Mouse (Mus musculus) neural tube, embryonic 12.5 days (tissue): Measurements from ENCODE around the gene Thbs4. TPM values are rescaled to one million over a fixed set of nuclear protein-coding genes. Genes with fewer than 3 reads are reported as not detected.
"Not testable (repeated sequence)": the region's sequence is repeated elsewhere in the genome, so short reads cannot be mapped to it uniquely, and the experiment has no call there.

Source experiments
- ATAC-seq: fragments of 200-750 bp; cut with Nextera tagmentation; 2 replicates; pipeline ENCODE4 v1.8.0; 2017; ENCODE audit warnings: low read depth, mild to moderate bottlenecking, moderate TSS enrichment, moderate library complexity; ENCODE audit not compliant: low FRiP score
- H3K27ac ChIP-seq: fragments of 300-500 bp; sonication (generic); 2 replicates; pipeline ENCODE4 v1.5.1; 2016
- H3K27me3 ChIP-seq: fragments of 300-500 bp; sonication (generic); replicated peaks from 2 replicates; pipeline ENCODE4 v1.6.1; 2016; ENCODE audit warnings: mild to moderate bottlenecking
- H3K36me3 ChIP-seq: fragments of 300-500 bp; sonication (generic); 2 replicates; pipeline ENCODE4 v1.6.1; 2016; ENCODE audit warnings: mild to moderate bottlenecking
- H3K4me1 ChIP-seq: fragments of 300-500 bp; sonication (generic); 2 replicates; pipeline ENCODE4 v1.6.1; 2016
- H3K4me2 ChIP-seq: fragments of 300-500 bp; sonication (generic); replicated peaks from 2 replicates; pipeline ENCODE4 v1.6.1; 2016; ENCODE audit warnings: mild to moderate bottlenecking
- H3K4me3 ChIP-seq: fragments of 300-500 bp; sonication (generic); 2 replicates; pipeline ENCODE4 v1.5.1; 2016
- H3K9ac ChIP-seq: fragments of 300-500 bp; sonication (generic); 2 replicates; pipeline ENCODE4 v1.6.1; 2016; ENCODE audit warnings: mild to moderate bottlenecking
- H3K9me3 ChIP-seq: fragments of 300-500 bp; sonication (generic); 2 replicates; pipeline ENCODE4 v1.6.1; 2016; ENCODE audit warnings: mild to moderate bottlenecking
- WGBS: fragments of 180-500 bp; shearing (Covaris S2); methylation state at CpG from one replicate; pipeline ENCODE4 v1.1.7; 2016; 5-methylcytosine and 5-hydroxymethylcytosine counted together
- polyA plus RNA-seq: library from polyadenylated mRNA; unstranded; fragments of >200 nt; fragmentation: Nextera tagmentation; extraction: Ambion mirVana; gene quantifications from 2 replicates; pipeline ENCODE4 v1.2.1, GENCODE M21; 2016

Gene Thbs4
- polyA plus RNA-seq, result 1.6 and 2.8 TPM in 2 replicates

DNA sequence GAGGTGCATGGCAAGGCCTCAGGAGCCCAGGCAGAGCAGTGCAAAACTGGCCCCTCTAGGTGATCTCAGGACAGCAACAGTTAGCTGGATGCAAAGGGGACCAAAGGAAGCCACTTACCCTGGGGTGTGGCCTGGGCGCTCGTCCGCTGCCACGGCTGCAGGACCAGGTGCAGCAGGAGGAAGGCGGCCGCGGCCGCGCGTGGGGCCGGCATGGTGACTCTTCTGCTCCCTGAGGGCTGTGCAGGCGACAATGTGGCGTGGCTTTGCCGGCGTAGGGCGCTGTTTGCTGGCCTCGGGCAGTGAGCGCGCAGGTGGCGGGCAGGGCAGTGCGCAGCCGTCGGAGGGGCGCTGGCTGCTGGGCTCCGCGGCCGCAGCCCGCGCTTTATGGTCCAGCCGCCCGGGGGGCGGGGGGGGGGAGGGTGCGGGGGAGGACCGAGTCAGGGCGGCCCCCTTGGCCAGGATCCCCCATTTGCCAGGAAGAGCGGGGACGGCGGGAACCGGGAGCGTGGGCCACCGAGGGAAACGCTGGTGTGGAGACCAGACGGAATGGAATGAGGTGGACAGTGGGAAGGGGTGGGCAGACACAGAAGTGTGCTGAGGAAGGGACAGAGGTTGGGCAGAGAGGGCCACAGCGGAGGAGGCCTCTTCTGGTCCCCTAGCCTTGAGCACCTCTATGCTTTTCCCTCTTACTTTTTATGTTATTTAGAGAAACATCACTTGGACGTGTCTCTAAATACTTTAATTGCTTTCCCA, at the start of gene Thbs4:
TSS of gene Thbs4 (minus strand) at position 357 of the 753 bp plus-strand sequence.
- peaks cover 5% of the 10 kb centered on the region for H3K4me1 ChIP-seq
- peak within 1 kb of the TSS; percentile 47 for H3K9ac ChIP-seq
- H3K36me3 ChIP-seq, result no peaks in the 10 kb centered on the region
- ATAC-seq, result peak; percentile 58
- H3K27me3 ChIP-seq, result peaks cover 10% of the 10 kb centered on the region
- H3K27ac ChIP-seq, result no peak within 1 kb of the TSS
- H3K4me2 ChIP-seq, result peak within 1 kb of the TSS; percentile 73
- no peaks in the 10 kb centered on the region for H3K9me3 ChIP-seq
- 4% methylated on average over 42 of the region's 45 CpGs for WGBS
- H3K4me3 ChIP-seq, result peak within 1 kb of the TSS; percentile 38

DNA sequence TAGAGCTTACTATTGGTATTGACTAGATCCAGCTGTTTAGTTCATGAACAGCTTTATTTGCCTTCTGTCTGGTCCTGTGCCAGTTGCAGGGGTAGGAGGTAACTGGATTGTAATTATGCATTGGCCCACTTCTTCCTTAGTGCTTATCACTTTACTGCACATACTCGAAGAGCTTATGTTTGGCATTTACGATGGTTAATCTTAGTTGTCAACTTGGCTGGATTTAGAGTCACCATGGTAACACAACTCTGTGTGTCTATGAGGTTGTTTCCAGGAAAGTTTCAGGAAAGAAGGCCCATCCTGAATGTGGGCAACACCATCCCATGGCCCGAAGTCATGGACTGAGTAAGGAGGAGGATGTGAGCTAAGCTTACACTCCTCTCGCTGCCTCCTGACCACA, 38.5 kb upstream of the Thbs4 start:
- H3K4me2 ChIP-seq, result no peak overlapping the region
- 94% methylated on average over 4 of the region's 4 CpGs for WGBS
- H3K9ac ChIP-seq, result no peak overlapping the region
- no peaks in the 10 kb centered on the region for H3K9me3 ChIP-seq
- H3K4me1 ChIP-seq, result no peaks in the 10 kb centered on the region
- no peaks in the 10 kb centered on the region for H3K36me3 ChIP-seq
- no peaks in the 10 kb centered on the region for H3K27me3 ChIP-seq
- H3K4me3 ChIP-seq, result no peak overlapping the region
- no peak overlapping the region for H3K27ac ChIP-seq
- ATAC-seq, result no peak

DNA sequence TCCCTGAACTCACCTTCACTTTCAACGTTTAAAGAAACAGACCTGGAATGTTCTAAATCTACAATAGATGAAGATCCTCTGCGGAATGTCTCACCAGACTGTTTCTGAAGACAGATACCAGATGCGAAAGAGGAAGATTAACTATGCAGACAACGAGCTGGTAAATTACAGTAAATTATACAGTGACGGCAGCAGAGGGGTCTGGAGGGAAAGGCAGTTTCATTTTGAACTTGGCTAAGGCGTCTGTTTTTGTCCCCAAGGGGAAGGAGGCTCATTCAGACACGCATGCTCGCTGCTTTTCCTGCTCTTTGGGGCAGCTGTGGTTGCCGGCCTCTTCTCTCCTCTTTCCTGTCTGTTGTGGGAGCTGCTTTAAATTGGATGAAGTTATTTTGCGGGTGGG, 34.2 kb upstream of the Thbs4 start:
- Histone ChIP-seq H3K9me3 (no peaks in the 10 kb centered on the region), H3K27me3 (no peaks in the 10 kb centered on the region), H3K4me1 (no peaks in the 10 kb centered on the region), H3K9ac (no peak overlapping the region), H3K4me3 (no peak overlapping the region), H3K27ac (no peak overlapping the region), H3K4me2 (no peak overlapping the region), H3K36me3 (no peaks in the 10 kb centered on the region)
- WGBS, result 62% methylated on average over 10 of the region's 10 CpGs
- ATAC-seq, result no peak

DNA sequence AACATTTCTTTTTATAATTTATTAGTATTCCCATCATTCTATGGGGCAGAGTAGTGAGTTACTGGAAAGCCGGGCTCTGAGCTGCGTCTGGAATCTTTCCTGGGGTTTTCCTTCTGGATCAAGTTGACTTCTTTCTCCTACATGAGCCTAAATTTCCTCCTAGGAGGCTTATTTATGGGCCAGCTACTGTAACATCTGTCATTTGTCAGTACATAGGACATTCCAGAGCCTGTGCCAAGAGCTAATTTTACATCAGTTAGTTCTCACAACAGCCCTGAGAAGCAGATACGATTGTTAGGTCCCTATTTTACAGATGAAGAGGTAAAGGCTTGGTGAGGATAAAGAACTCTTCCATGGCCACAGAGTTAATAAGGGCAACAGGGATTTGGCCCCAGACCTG, 22.7 kb upstream of the Thbs4 start:
- no peak for ATAC-seq
- Histone ChIP-seq H3K27me3 (no peaks in the 10 kb centered on the region), H3K9me3 (no peaks in the 10 kb centered on the region), H3K4me1 (no peaks in the 10 kb centered on the region), H3K9ac (no peak overlapping the region), H3K4me3 (no peak overlapping the region), H3K27ac (no peak overlapping the region), H3K36me3 (no peaks in the 10 kb centered on the region), H3K4me2 (no peak overlapping the region)
- 87% methylated on average over 3 of the region's 3 CpGs for WGBS

DNA sequence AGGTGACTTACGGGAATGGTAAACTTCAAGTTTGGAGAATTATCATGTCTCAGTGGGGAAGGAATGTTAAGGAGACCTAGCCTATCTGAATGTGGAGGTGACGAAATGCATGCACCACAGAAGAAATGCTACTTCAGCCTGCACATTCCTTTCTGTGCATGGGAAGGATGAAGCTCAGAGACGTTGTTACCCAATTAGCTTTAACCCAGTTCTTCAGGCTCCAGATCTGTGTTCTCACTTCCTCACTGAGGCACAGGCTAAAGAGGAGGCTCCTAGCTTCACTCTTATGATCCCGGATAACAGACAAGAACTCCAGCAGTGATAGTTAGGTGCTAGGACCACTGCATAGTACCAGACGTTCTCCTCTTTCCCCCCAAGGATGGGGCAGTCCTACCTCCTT, 21.7 kb upstream of the Thbs4 start:
- H3K4me3 ChIP-seq, result no peak overlapping the region
- H3K9ac ChIP-seq, result no peak overlapping the region
- no peaks in the 10 kb centered on the region for H3K36me3 ChIP-seq
- WGBS, result 86% methylated on average over 5 of the region's 5 CpGs
- no peaks in the 10 kb centered on the region for H3K4me1 ChIP-seq
- no peak overlapping the region for H3K4me2 ChIP-seq
- no peak overlapping the region for H3K27ac ChIP-seq
- no peaks in the 10 kb centered on the region for H3K9me3 ChIP-seq
- no peaks in the 10 kb centered on the region for H3K27me3 ChIP-seq
- ATAC-seq, result no peak

DNA sequence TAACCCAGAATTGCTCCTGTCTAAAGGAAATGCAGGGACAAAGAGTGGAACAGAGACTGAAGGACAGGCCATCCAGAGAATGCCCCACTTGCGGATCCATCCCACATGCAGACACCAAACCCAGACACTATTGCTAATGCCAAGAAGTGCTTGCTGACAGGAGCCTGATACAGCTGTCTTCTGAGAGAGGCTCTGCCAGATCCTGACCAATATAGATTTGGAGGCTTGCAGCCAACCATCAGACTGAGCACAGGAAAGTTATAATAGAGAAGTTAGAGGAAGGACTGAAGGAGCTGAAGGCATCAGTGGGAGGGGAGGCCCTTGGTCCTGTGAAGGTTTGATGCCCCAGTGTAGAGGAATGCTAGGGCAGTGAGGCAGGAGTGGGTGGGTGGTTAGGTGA, 16.0 kb upstream of the Thbs4 start:
- not testable (repeated sequence) for H3K4me1 ChIP-seq, H3K9me3 ChIP-seq, H3K9ac ChIP-seq, ATAC-seq, H3K27ac ChIP-seq, H3K36me3 ChIP-seq, H3K27me3 ChIP-seq, H3K4me2 ChIP-seq, H3K4me3 ChIP-seq
- WGBS, result 86% methylated on average over 1 of the region's 1 CpGs

DNA sequence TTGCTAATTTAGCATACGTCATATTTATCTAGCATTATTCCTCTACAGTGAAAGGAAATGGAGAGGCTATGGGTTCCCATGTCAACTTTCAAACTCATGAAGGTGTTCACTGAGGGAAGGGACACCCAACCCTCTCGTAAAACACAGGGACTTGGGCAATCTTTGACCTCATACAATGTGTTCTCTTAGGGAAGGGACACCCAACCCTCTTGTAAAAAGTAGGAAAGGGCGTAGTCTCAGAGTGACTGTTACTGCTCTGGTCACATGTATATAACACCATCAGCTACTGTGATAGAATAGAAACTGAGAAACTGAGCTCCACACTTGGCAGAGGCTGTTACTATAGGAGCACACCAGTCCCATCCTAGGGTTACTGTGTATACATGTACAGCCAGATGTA, 13.2 kb upstream of the Thbs4 start:
- ATAC-seq, result no peak
- Histone ChIP-seq H3K27ac (no peak overlapping the region), H3K36me3 (no peaks in the 10 kb centered on the region), H3K4me1 (no peaks in the 10 kb centered on the region), H3K9ac (no peak overlapping the region), H3K4me2 (no peak overlapping the region), H3K27me3 (no peaks in the 10 kb centered on the region), H3K4me3 (no peak overlapping the region), H3K9me3 (no peaks in the 10 kb centered on the region)
- WGBS, result 93% methylated on average over 3 of the region's 3 CpGs

DNA sequence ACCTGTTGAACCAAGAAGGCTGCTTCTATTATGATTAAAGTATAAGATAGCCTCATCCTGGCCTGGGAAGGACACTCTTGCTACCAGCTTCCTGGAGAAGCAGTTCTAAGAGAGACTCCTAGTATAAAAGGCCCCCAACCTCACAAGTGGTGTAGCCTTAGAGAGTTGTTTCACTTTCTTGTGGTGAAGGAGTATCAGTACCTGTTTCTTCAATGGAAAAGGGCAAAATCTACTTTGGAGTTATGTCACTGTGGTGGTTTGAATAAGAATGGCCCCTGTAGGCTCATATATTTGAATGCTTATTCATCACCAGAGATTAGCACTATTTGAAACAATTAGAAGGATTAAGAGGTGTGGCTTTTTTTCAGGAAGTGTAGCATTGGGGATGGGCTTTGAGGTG, 12.2 kb upstream of the Thbs4 start:
- H3K9me3 ChIP-seq, result no peaks in the 10 kb centered on the region
- H3K27me3 ChIP-seq, result no peaks in the 10 kb centered on the region
- H3K9ac ChIP-seq, result no peak overlapping the region
- H3K4me3 ChIP-seq, result no peak overlapping the region
- no peak overlapping the region for H3K27ac ChIP-seq
- ATAC-seq, result no peak
- H3K36me3 ChIP-seq, result no peaks in the 10 kb centered on the region
- no peak overlapping the region for H3K4me2 ChIP-seq
- no peaks in the 10 kb centered on the region for H3K4me1 ChIP-seq

DNA sequence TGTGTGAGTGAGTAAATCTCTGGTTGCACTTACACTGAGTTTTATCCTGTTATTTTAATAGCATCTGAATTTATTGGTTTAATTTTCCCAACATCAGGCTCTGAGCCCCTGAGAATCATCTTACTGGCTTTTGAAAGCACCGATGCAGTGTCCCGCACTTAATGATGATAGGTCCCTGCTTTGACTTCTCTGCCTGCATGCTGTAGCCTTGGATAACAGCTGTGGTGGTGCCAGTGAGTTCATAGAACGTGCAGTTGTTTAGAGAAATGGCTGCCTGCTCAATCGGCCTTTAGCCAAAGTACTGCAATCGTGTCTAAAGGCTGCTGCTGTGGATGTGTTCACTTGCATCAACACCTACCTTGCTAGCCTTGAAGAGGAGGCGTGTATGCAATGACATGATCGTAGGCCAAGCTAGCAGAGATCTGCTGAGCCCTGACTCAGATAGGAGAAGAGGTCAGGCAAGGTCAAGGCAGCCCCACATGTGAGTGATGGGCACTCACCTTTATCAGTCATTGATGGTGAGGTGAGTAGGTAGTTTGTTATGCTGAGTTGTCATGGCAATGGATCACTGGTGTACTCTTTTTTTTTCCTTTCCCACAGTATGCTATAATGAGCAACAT, 4.8 kb upstream of the Thbs4 start:
- Histone ChIP-seq H3K9me3 (no peaks in the 10 kb centered on the region), H3K4me1 (peaks cover 3% of the 10 kb centered on the region), H3K9ac (no peak overlapping the region), H3K36me3 (no peaks in the 10 kb centered on the region), H3K4me3 (no peak overlapping the region), H3K27me3 (peaks cover 6% of the 10 kb centered on the region), H3K4me2 (no peak overlapping the region), H3K27ac (no peak overlapping the region)
- WGBS, result 76% methylated on average over 7 of the region's 7 CpGs
- ATAC-seq, result no peak

DNA sequence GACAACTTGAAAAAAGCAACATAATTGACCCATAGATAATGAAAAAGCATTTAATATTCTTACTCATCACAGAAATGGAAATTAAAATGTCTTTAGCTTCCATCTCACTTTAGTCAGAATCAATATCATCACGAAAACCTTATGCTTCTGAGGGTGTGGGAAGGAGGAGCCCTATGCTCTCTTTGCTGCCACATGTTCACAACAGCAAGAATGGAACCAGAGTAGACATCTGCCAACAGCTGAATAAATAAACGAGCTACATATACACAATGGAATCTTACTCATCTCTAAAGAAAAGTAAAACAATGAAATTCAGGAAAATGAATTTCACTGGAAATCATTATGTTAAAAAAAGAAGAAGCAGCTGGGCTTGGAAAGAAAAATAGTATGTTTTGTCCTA, 4.2 kb upstream of the Thbs4 start:
- no peak overlapping the region for H3K27ac ChIP-seq
- no peak overlapping the region for H3K9ac ChIP-seq
- H3K4me1 ChIP-seq, result peaks cover 5% of the 10 kb centered on the region
- 83% methylated on average over 2 of the region's 2 CpGs for WGBS
- no peaks in the 10 kb centered on the region for H3K36me3 ChIP-seq
- H3K27me3 ChIP-seq, result peaks cover 10% of the 10 kb centered on the region
- H3K9me3 ChIP-seq, result no peaks in the 10 kb centered on the region
- H3K4me2 ChIP-seq, result no peak overlapping the region
- H3K4me3 ChIP-seq, result no peak overlapping the region
- no peak for ATAC-seq

DNA sequence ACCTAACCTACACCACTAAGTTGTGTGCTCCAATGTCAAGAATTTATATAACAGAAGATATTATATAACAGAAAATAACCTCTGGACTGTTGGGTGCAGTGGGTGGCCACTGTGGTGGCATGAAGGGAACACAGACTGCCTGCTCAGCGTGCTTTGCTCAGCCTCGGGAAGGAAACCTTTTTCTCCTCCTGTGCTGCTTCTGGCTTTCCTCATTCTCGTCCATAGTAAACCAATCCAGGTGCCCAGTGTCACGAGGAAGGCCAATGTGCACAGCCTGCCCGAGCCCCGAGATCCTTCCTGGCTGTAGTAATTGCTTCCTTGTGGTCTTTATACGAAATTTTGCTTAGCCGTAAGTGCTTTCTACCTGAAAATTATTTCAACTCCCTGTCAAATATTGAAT, 982 bp downstream of the Thbs4 start:
- Histone ChIP-seq H3K4me2 (no peak overlapping the region), H3K27me3 (peaks cover 10% of the 10 kb centered on the region), H3K4me3 (no peak overlapping the region), H3K27ac (no peak overlapping the region), H3K4me1 (peaks cover 5% of the 10 kb centered on the region), H3K9me3 (no peaks in the 10 kb centered on the region), H3K36me3 (no peaks in the 10 kb centered on the region), H3K9ac (no peak overlapping the region)
- WGBS, result 79% methylated on average over 8 of the region's 8 CpGs
- ATAC-seq, result no peak

DNA sequence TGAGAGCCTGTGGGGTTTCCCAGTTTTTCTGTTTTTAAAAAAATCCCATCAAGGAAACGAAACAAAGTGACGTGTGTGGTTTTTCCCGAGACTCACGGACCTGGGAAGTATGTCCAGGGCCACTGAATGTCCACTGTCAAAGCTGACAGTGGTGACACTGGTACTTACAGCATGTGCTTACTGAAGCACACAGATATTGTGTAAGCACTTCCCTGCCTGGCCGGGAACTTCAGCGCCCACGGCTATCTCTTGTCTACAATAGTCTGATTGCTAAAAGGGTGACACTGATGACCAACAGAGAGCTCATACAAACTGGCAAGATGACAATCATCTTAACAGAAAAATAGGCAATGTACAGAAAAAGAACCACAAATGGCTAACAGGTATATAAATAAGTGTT, 3.1 kb downstream of the Thbs4 start:
- WGBS, result 94% methylated on average over 7 of the region's 7 CpGs
- ATAC-seq, result no peak
- H3K4me3 ChIP-seq, result no peak overlapping the region

DNA sequence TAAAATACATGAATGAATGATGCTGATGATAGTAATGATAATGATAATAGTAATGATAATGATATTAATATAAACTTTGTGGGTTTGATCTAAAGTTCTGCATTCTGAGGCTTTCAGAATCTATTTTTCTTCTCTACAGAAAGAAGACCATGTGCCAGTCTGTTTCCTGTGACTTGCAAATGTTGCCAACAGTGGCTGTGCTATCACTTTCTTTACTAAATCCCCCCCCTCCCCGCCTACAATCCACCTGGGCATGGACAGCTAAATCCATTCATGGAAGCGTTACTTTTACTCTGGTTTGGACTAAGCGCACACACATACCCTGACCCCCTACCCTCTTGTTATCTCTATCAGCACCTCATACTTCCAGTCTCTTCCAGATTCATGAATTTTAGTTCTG, 10.3 kb downstream of the Thbs4 start:
- H3K9ac ChIP-seq, result no peak overlapping the region
- no peak overlapping the region for H3K4me3 ChIP-seq
- H3K27ac ChIP-seq, result no peak overlapping the region
- no peak for ATAC-seq
- H3K4me1 ChIP-seq, result peaks cover 3% of the 10 kb centered on the region; the same call in 1 of the 2 replicates
- H3K4me2 ChIP-seq, result no peak overlapping the region
- 93% methylated on average over 3 of the region's 3 CpGs for WGBS
- H3K36me3 ChIP-seq, result no peaks in the 10 kb centered on the region
- H3K27me3 ChIP-seq, result no peaks in the 10 kb centered on the region
- no peaks in the 10 kb centered on the region for H3K9me3 ChIP-seq

More for the DNA sequence above, 3.1 kb downstream of the Thbs4 start:
- peaks cover 10% of the 10 kb centered on the region for H3K27me3 ChIP-seq
- no peak overlapping the region for H3K9ac ChIP-seq
- H3K4me2 ChIP-seq, result no peak overlapping the region
- H3K9me3 ChIP-seq, result no peaks in the 10 kb centered on the region
- peaks cover 9% of the 10 kb centered on the region for H3K4me1 ChIP-seq
- no peak overlapping the region for H3K27ac ChIP-seq
- H3K36me3 ChIP-seq, result no peaks in the 10 kb centered on the region
